Mouse (Mus musculus): ENCODE data around the gene Ifi47. TPM values are rescaled to one million over a fixed set of nuclear protein-coding genes. Genes with fewer than 3 reads are reported as not detected.

Gene Ifi47
- polyA plus RNA-seq, 1 experiment: 26.2 TPM

- H3K27ac ChIP-seq (ENCODE audit: control insufficient read depth, insufficient read depth, low read depth, low read length, poor library complexity): peak overlapping the region; percentile 87
- no peak for TF ChIP-seq CTCF (IDR thresholded peaks at IDR 0.05; ENCODE audit: control insufficient read depth, insufficient read depth, low read length)
- peak; percentile 88 for TF ChIP-seq POLR2A (IDR thresholded peaks at IDR 0.05; ENCODE audit: borderline replicate concordance, control insufficient read depth, low read depth, low read length)
- peak overlapping the region; percentile 64 for H3K4me3 ChIP-seq (replicated peaks; ENCODE audit: control insufficient read depth, low read depth, low read length)
- peaks cover 2% of the 10 kb centered on the region; the same call in 1 of the 2 replicates for H3K4me1 ChIP-seq (ENCODE audit: control insufficient read depth, insufficient read depth, low read length)
- 2% methylated on average over 22 of the region's 22 CpGs for WGBS
These were observed 11.6 kb downstream of the Ifi47 start for GRCm38 (mm10) chr11:49087830-49088616.

- Histone ChIP-seq H3K4me1 (ENCODE audit: control insufficient read depth, insufficient read depth, low read length) (no peaks in the 10 kb centered on the region; the same call in 1 of the 2 replicates), H3K4me3 (replicated peaks; ENCODE audit: control insufficient read depth, low read depth, low read length) (no peak overlapping the region), H3K27ac (ENCODE audit: control insufficient read depth, insufficient read depth, low read depth, low read length, poor library complexity) (no peak overlapping the region)
- 80% methylated on average over 5 of the region's 5 CpGs for WGBS
- TF ChIP-seq POLR2A (IDR thresholded peaks at IDR 0.05; ENCODE audit: borderline replicate concordance, control insufficient read depth, low read depth, low read length): no peak
- no peak for TF ChIP-seq CTCF (IDR thresholded peaks at IDR 0.05; ENCODE audit: control insufficient read depth, insufficient read depth, low read length)
These were observed 12.7 kb downstream of the Ifi47 start for GRCm38 (mm10) chr11:49088990-49089652.

GRCm38 (mm10) chr11:49089735-49090507 lies 13.5 kb downstream of the Ifi47 start:
- Histone ChIP-seq H3K27ac (ENCODE audit: control insufficient read depth, insufficient read depth, low read depth, low read length, poor library complexity) (no peak overlapping the region), H3K4me1 (ENCODE audit: control insufficient read depth, insufficient read depth, low read length) (no peaks in the 10 kb centered on the region; the same call in 1 of the 2 replicates), H3K4me3 (replicated peaks; ENCODE audit: control insufficient read depth, low read depth, low read length) (no peak overlapping the region)
- 58% methylated on average over 3 of the region's 3 CpGs for WGBS
- TF ChIP-seq POLR2A (IDR thresholded peaks at IDR 0.05; ENCODE audit: borderline replicate concordance, control insufficient read depth, low read depth, low read length) (no peak), CTCF (IDR thresholded peaks at IDR 0.05; ENCODE audit: control insufficient read depth, insufficient read depth, low read length) (no peak)

- 78% methylated on average over 5 of the region's 5 CpGs for WGBS
- Histone ChIP-seq H3K4me1 (ENCODE audit: control insufficient read depth, insufficient read depth, low read length) (no peaks in the 10 kb centered on the region; the same call in 1 of the 2 replicates), H3K27ac (ENCODE audit: control insufficient read depth, insufficient read depth, low read depth, low read length, poor library complexity) (no peak overlapping the region), H3K4me3 (replicated peaks; ENCODE audit: control insufficient read depth, low read depth, low read length) (no peak overlapping the region)
- TF ChIP-seq CTCF (IDR thresholded peaks at IDR 0.05; ENCODE audit: control insufficient read depth, insufficient read depth, low read length): no peak
These were observed 14.2 kb downstream of the Ifi47 start for GRCm38 (mm10) chr11:49090551-49090950.

DNA sequence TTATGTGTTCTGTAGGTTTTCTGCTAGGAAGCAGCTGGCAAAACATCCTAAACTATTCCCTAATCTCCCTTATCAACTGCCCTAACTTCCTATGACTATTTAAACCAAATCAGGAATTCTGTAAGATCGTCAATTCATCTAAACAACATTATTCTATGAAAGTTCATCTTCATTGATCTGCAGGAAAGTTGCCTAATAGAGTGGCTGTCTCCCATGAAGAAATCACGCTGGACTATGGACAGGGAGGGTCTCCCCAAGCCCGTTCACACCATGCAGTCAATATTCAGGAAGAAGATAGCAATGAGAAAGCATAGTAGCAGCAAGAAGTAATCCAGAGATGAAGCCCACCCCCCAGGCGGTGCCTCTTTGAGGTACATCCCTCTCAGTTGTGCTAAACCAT lies 14.8 kb downstream of the Ifi47 start:
- Histone ChIP-seq H3K4me1 (ENCODE audit: control insufficient read depth, insufficient read depth, low read length) (no peaks in the 10 kb centered on the region; the same call in 1 of the 2 replicates), H3K4me3 (replicated peaks; ENCODE audit: control insufficient read depth, low read depth, low read length) (no peak overlapping the region), H3K27ac (ENCODE audit: control insufficient read depth, insufficient read depth, low read depth, low read length, poor library complexity) (no peak overlapping the region)
- TF ChIP-seq POLR2A (IDR thresholded peaks at IDR 0.05; ENCODE audit: borderline replicate concordance, control insufficient read depth, low read depth, low read length): no peak
- no peak for TF ChIP-seq CTCF (IDR thresholded peaks at IDR 0.05; ENCODE audit: control insufficient read depth, insufficient read depth, low read length)
- 61% methylated on average over 4 of the region's 4 CpGs for WGBS

- Histone ChIP-seq H3K4me3 (replicated peaks; ENCODE audit: control insufficient read depth, low read depth, low read length) (no peak overlapping the region), H3K4me1 (ENCODE audit: control insufficient read depth, insufficient read depth, low read length) (no peaks in the 10 kb centered on the region; the same call in 1 of the 2 replicates), H3K27ac (ENCODE audit: control insufficient read depth, insufficient read depth, low read depth, low read length, poor library complexity) (no peak overlapping the region)
- 89% methylated on average over 1 of the region's 1 CpGs for WGBS
- TF ChIP-seq CTCF (IDR thresholded peaks at IDR 0.05; ENCODE audit: control insufficient read depth, insufficient read depth, low read length) (no peak), POLR2A (IDR thresholded peaks at IDR 0.05; ENCODE audit: borderline replicate concordance, control insufficient read depth, low read depth, low read length) (no peak)
These were observed 15.7 kb downstream of the Ifi47 start for GRCm38 (mm10) chr11:49092053-49092586.

- H3K4me1 ChIP-seq (ENCODE audit: control insufficient read depth, insufficient read depth, low read length): no peaks in the 10 kb centered on the region; the same call in 1 of the 2 replicates
- WGBS: 49% methylated on average over 2 of the region's 2 CpGs
- H3K27ac ChIP-seq (ENCODE audit: control insufficient read depth, insufficient read depth, low read depth, low read length, poor library complexity): no peak overlapping the region
- no peak overlapping the region for H3K4me3 ChIP-seq (replicated peaks; ENCODE audit: control insufficient read depth, low read depth, low read length)
- TF ChIP-seq POLR2A (IDR thresholded peaks at IDR 0.05; ENCODE audit: borderline replicate concordance, control insufficient read depth, low read depth, low read length): no peak
- no peak for TF ChIP-seq CTCF (IDR thresholded peaks at IDR 0.05; ENCODE audit: control insufficient read depth, insufficient read depth, low read length)
These were observed 16.4 kb downstream of the Ifi47 start for GRCm38 (mm10) chr11:49092786-49093185.
